Mouse (Mus musculus) ovary, adult 18-20 months (tissue): ENCODE results near the gene Mcm6.
"Not testable (repeated sequence)": the region's sequence is repeated elsewhere in the genome, so short reads cannot be mapped to it uniquely, and the experiment has no call there.

ENCODE experiments used
- DNase-seq: peaks from one replicate; pipeline ENCODE4 v3.0.0; 2022; ENCODE audit warnings: low spot score, mixed read lengths

Mcm6 gene

GRCm38 (mm10) chr1:128330313-128330712 is 29.2 kb downstream of the Mcm6 start:
- no peak for DNase-seq

- DNase-seq, result no peak
Measured at GRCm38 (mm10) chr1:128328218-128328617, 31.2 kb downstream of the Mcm6 start, which contains the start of gene Lct. Lct (minus strand) TSS chr1:128328318.

GRCm38 (mm10) chr1:128327165-128327564 is 32.3 kb downstream of the Mcm6 start:
- no peak for DNase-seq

GRCm38 (mm10) chr1:128324776-128325175 is 34.7 kb downstream of the Mcm6 start:
- DNase-seq, result no peak

GRCm38 (mm10) chr1:128323026-128323643 is 36.3 kb downstream of the Mcm6 start:
- DNase-seq, result no peak

GRCm38 (mm10) chr1:128319266-128319665 is 40.2 kb downstream of the Mcm6 start:
- DNase-seq, result not testable (repeated sequence)

GRCm38 (mm10) chr1:128314665-128315064 is 44.8 kb downstream of the Mcm6 start:
- no peak for DNase-seq

GRCm38 (mm10) chr1:128309043-128309442 is 50.4 kb downstream of the Mcm6 start:
- no peak for DNase-seq

GRCm38 (mm10) chr1:128303900-128304299 is 55.6 kb downstream of the Mcm6 start:
- peak; percentile 29 for DNase-seq

GRCm38 (mm10) chr1:128295717-128296528 is 63.5 kb downstream of the Mcm6 start:
- no peak for DNase-seq

- DNase-seq, result no peak
Measured at GRCm38 (mm10) chr1:128295296-128295695, 64.2 kb downstream of the Mcm6 start.

GRCm38 (mm10) chr1:128293524-128293923 is 65.9 kb downstream of the Mcm6 start:
- no peak for DNase-seq

GRCm38 (mm10) chr1:128290295-128290694 is 69.2 kb downstream of the Mcm6 start:
- no peak for DNase-seq

GRCm38 (mm10) chr1:128285136-128285535 is 74.3 kb downstream of the Mcm6 start:
- DNase-seq, result no peak

- no peak for DNase-seq
Measured at GRCm38 (mm10) chr1:128284157-128284690, 75.2 kb downstream of the Mcm6 start.

GRCm38 (mm10) chr1:128282924-128283323 is 76.5 kb downstream of the Mcm6 start:
- no peak for DNase-seq

GRCm38 (mm10) chr1:128281753-128282152 is 77.7 kb downstream of the Mcm6 start:
- no peak for DNase-seq
